Mouse (Mus musculus) midbrain, embryonic 10.5 days (tissue): ENCODE measurements around the gene Gm20388. TPM values are rescaled to one million over a fixed set of nuclear protein-coding genes. Genes with fewer than 3 reads are reported as not detected.

ENCODE experiments used
- DNase-seq: peaks from one replicate; pipeline ENCODE4 v3.0.0-alpha.2; 2017; ENCODE audit warnings: low spot score
- H3K27ac ChIP-seq: fragments of 300-500 bp; sonication (generic); replicated peaks from 2 replicates; pipeline ENCODE4 v1.5.1; 2016; ENCODE audit warnings: mild to moderate bottlenecking
- H3K27me3 ChIP-seq: fragments of 300-500 bp; sonication (generic); 2 replicates; pipeline ENCODE4 v1.6.1; 2016; ENCODE audit warnings: low read depth, mild to moderate bottlenecking; ENCODE audit not compliant: poor library complexity, severe bottlenecking
- H3K36me3 ChIP-seq: fragments of 300-500 bp; sonication (generic); 2 replicates; pipeline ENCODE4 v1.6.1; 2016; ENCODE audit warnings: mild to moderate bottlenecking, moderate library complexity
- H3K4me1 ChIP-seq: fragments of 300-500 bp; sonication (generic); 2 replicates; pipeline ENCODE4 v1.6.1; 2016
- H3K4me3 ChIP-seq: fragments of 300-500 bp; sonication (generic); 2 replicates; pipeline ENCODE4 v1.5.1; 2016; ENCODE audit warnings: mild to moderate bottlenecking, moderate library complexity
- H3K9me3 ChIP-seq: fragments of 300-500 bp; sonication (generic); replicated peaks from 2 replicates; pipeline ENCODE4 v1.6.1; 2016; ENCODE audit warnings: mild to moderate bottlenecking
- WGBS: fragments of 180-500 bp; shearing (Covaris S2); methylation state at CpG from one replicate; pipeline ENCODE4 v1.1.7; 2016; 5-methylcytosine and 5-hydroxymethylcytosine counted together
- polyA plus RNA-seq: library from polyadenylated mRNA; unstranded; fragments of >200 nt; fragmentation: Nextera tagmentation; extraction: Ambion mirVana; gene quantifications from 2 replicates; pipeline ENCODE4 v1.2.1, GENCODE M21; 2016

Gm20388 gene
- polyA plus RNA-seq, 1 experiment from 2014 or later, result 7.1 TPM

DNA sequence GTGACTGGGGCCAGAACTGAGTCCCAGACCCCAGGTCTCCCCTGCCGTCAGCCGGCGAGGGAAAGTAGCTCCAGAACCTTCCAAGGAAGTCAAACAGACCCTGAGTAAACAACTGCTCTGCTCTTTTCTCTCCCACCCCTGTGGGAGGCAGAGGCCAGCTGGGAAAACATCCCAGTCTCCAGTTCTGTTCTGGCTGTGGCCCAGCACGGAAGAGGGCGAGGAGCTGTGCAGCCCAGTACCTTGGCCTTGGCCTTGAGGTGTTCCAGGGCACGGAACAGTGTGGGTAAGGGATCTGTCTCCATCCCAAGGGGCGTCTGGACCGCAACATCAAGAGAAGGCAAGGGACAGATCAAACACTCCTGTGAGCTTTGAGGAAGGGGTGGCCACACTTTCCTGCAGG, 2011.5 kb downstream of the Gm20388 start:
- 67% methylated on average over 8 of the region's 8 CpGs for WGBS
- peaks cover 28% of the 10 kb centered on the region for H3K4me1 ChIP-seq
- H3K36me3 ChIP-seq, result no peaks in the 10 kb centered on the region
- no peaks in the 10 kb centered on the region for H3K9me3 ChIP-seq
- H3K27me3 ChIP-seq, result no peaks in the 10 kb centered on the region
- DNase-seq, result no peak
- peak overlapping the region; percentile 39; the same call in 1 of the 2 replicates for H3K27ac ChIP-seq
- no peak overlapping the region for H3K4me3 ChIP-seq

GRCm38 (mm10) chr8:121924681-121925080, 2014.0 kb downstream of the Gm20388 start:
- no peaks in the 10 kb centered on the region for H3K36me3 ChIP-seq
- H3K9me3 ChIP-seq, result no peaks in the 10 kb centered on the region
- 89% methylated on average over 5 of the region's 5 CpGs for WGBS
- no peak overlapping the region for H3K27ac ChIP-seq
- no peak for DNase-seq
- peaks cover 22% of the 10 kb centered on the region for H3K4me1 ChIP-seq
- no peaks in the 10 kb centered on the region for H3K27me3 ChIP-seq
- no peak overlapping the region for H3K4me3 ChIP-seq

DNA sequence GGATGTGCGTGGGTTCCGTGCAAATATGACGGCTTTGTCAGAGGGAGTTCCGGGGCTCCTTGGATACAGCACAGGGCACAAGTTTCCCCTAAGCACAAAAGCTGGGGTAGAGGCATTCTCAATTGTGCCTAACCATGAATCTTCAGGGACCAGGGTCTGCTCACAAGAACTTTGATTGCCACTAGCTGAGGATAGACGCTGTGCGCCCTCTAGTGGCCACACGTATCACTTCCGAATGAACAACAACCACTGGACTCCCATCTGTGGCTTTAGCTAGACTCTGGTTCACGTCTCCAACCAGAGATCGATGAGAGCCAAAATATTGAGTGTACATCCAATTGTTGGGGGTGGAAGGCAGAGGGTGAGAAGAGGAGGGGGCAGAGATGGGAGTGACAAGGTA, 2015.0 kb downstream of the Gm20388 start:
- H3K36me3 ChIP-seq, result no peaks in the 10 kb centered on the region
- H3K4me3 ChIP-seq, result no peak overlapping the region
- H3K9me3 ChIP-seq, result no peaks in the 10 kb centered on the region
- H3K4me1 ChIP-seq, result peaks cover 15% of the 10 kb centered on the region
- H3K27ac ChIP-seq, result no peak overlapping the region
- no peaks in the 10 kb centered on the region for H3K27me3 ChIP-seq
- DNase-seq, result peak; percentile 84
- WGBS, result 33% methylated on average over 10 of the region's 10 CpGs

GRCm38 (mm10) chr8:121926266-121926665, 2015.6 kb downstream of the Gm20388 start:
- Histone ChIP-seq H3K27ac (no peak overlapping the region), H3K27me3 (no peaks in the 10 kb centered on the region), H3K4me1 (peaks cover 9% of the 10 kb centered on the region), H3K4me3 (no peak overlapping the region), H3K36me3 (no peaks in the 10 kb centered on the region), H3K9me3 (no peaks in the 10 kb centered on the region)
- WGBS, result 68% methylated on average over 8 of the region's 8 CpGs
- no peak for DNase-seq

GRCm38 (mm10) chr8:121927316-121927715, 2016.7 kb downstream of the Gm20388 start:
- no peaks in the 10 kb centered on the region for H3K9me3 ChIP-seq
- no peak overlapping the region for H3K4me3 ChIP-seq
- H3K27ac ChIP-seq, result no peak overlapping the region
- peak; percentile 36 for DNase-seq
- WGBS, result 41% methylated on average over 7 of the region's 8 CpGs
- H3K36me3 ChIP-seq, result no peaks in the 10 kb centered on the region
- H3K27me3 ChIP-seq, result no peaks in the 10 kb centered on the region
- peaks cover under 1% of the 10 kb centered on the region; the same call in 1 of the 2 replicates for H3K4me1 ChIP-seq

DNA sequence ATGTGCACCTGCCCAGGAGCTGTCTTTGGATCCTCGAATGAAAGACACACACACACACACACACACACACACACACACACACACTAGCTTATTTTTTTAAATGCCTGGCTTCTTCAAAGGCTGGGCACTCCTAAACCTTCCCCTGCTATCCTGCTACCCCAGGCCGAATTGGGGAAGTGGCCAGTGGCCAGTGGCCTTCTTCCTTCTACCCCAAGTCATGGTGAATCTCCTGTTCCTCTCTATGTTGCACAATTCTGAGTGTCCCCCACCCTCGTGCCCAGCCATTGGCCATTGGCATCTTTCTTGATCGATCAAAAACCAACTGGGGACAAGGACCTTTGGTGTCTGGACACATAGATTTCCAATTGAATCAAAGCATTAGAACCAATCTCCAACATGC, 2019.4 kb downstream of the Gm20388 start:
- Histone ChIP-seq H3K36me3 (no peaks in the 10 kb centered on the region), H3K27me3 (no peaks in the 10 kb centered on the region), H3K27ac (no peak overlapping the region), H3K4me3 (no peak overlapping the region), H3K4me1 (peaks cover 7% of the 10 kb centered on the region), H3K9me3 (no peaks in the 10 kb centered on the region)
- DNase-seq, result no peak
- 79% methylated on average over 4 of the region's 4 CpGs for WGBS

GRCm38 (mm10) chr8:121931571-121931970, 2020.9 kb downstream of the Gm20388 start:
- 85% methylated on average over 7 of the region's 7 CpGs for WGBS

DNA sequence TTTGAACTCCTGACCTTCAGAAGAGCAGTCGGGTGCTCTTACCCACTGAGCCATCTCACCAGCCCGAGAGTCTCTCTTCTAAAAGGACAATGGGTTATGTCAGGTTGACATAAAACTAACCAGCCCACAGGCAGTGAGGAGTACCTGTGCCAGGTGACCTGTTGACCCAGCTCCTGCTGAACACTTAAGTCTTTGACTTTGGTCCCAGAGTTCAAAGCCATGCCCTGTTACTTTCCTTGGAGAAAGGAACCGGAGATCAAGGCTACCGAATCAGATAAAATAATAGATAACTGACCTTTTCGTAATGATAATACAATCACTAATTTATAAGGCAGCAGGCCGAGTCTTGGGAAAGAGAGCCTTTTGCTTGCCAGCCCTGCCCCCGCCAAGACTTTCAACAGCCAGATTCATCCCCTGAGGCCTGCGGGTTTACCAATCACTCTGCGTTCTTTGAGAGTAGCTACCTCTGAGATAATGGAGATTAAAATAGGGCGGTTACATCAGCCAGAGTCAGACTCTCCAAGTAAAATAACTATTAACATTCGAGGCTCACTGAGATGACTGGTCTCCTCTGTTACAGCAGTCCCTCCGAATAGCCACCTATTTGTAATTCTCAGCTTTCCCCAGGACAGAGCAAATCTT, 2021.5 kb downstream of the Gm20388 start:
- H3K27ac ChIP-seq, result no peak overlapping the region
- no peaks in the 10 kb centered on the region for H3K27me3 ChIP-seq
- no peak for DNase-seq
- no peaks in the 10 kb centered on the region for H3K36me3 ChIP-seq
- peaks cover 22% of the 10 kb centered on the region for H3K4me1 ChIP-seq
- no peaks in the 10 kb centered on the region for H3K9me3 ChIP-seq
- H3K4me3 ChIP-seq, result no peak overlapping the region
- 80% methylated on average over 12 of the region's 12 CpGs for WGBS

More at GRCm38 (mm10) chr8:121931571-121931970, 2020.9 kb downstream of the Gm20388 start:
- Histone ChIP-seq H3K36me3 (no peaks in the 10 kb centered on the region), H3K27me3 (no peaks in the 10 kb centered on the region), H3K27ac (no peak overlapping the region), H3K4me1 (peaks cover 20% of the 10 kb centered on the region), H3K4me3 (no peak overlapping the region), H3K9me3 (no peaks in the 10 kb centered on the region)
- no peak for DNase-seq

- Histone ChIP-seq H3K9me3 (no peaks in the 10 kb centered on the region), H3K4me3 (no peak overlapping the region), H3K4me1 (peaks cover 22% of the 10 kb centered on the region), H3K36me3 (no peaks in the 10 kb centered on the region), H3K27ac (no peak overlapping the region), H3K27me3 (no peaks in the 10 kb centered on the region)
- no peak for DNase-seq
- 87% methylated on average over 14 of the region's 14 CpGs for WGBS
These were observed 2022.3 kb downstream of the Gm20388 start for GRCm38 (mm10) chr8:121932668-121933520.

DNA sequence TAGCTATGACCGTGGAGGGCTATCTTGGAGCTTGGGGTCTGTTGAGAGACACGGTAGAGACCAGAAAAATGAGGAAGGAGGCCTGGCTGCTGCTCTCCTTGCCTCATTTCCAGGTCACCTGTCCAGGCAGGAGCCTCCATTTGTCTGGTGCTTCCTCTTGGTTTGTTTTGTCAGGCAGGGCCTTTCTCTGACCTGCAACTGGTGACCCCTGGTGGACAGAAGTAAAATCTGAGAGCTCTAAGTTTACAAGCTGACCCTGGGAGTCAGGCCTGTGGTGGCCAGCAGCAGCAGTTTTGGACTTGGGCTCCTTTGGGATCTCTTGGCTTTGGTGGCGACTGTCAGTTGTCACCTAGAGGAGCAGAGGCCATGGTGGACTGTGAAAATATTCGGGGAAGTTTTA, 2023.9 kb downstream of the Gm20388 start:
- H3K36me3 ChIP-seq, result no peaks in the 10 kb centered on the region
- H3K27ac ChIP-seq, result peak overlapping the region; percentile 34
- no peak overlapping the region; the same call in 1 of the 2 replicates for H3K4me3 ChIP-seq
- no peaks in the 10 kb centered on the region for H3K9me3 ChIP-seq
- peaks cover 22% of the 10 kb centered on the region for H3K4me1 ChIP-seq
- 41% methylated on average over 4 of the region's 4 CpGs for WGBS
- DNase-seq, result peak; percentile 49
- H3K27me3 ChIP-seq, result no peaks in the 10 kb centered on the region

DNA sequence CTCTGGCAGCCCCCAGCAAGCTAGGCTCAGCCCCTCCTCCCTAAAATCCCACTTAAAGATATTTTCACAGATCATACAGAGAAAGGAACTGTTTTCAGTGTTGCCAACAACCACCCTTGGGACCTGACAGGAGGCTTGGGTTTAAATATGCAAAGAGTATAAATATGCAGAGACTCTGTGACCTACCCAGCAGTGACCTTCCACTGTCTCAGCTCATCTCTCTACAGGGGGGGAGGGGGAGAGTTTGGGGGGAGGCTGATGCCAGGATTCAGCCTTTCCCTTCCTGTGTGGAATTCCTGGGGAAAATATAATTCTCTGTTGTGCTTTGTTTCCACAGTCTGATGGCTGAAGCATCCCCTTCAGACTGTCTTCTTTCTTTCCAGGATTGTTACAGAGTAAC, 2024.3 kb downstream of the Gm20388 start:
- Histone ChIP-seq H3K27me3 (no peaks in the 10 kb centered on the region), H3K9me3 (no peaks in the 10 kb centered on the region), H3K27ac (peak overlapping the region; percentile 34; the same call in 1 of the 2 replicates), H3K36me3 (no peaks in the 10 kb centered on the region), H3K4me3 (no peak overlapping the region), H3K4me1 (peaks cover 22% of the 10 kb centered on the region)
- no peak for DNase-seq

DNA sequence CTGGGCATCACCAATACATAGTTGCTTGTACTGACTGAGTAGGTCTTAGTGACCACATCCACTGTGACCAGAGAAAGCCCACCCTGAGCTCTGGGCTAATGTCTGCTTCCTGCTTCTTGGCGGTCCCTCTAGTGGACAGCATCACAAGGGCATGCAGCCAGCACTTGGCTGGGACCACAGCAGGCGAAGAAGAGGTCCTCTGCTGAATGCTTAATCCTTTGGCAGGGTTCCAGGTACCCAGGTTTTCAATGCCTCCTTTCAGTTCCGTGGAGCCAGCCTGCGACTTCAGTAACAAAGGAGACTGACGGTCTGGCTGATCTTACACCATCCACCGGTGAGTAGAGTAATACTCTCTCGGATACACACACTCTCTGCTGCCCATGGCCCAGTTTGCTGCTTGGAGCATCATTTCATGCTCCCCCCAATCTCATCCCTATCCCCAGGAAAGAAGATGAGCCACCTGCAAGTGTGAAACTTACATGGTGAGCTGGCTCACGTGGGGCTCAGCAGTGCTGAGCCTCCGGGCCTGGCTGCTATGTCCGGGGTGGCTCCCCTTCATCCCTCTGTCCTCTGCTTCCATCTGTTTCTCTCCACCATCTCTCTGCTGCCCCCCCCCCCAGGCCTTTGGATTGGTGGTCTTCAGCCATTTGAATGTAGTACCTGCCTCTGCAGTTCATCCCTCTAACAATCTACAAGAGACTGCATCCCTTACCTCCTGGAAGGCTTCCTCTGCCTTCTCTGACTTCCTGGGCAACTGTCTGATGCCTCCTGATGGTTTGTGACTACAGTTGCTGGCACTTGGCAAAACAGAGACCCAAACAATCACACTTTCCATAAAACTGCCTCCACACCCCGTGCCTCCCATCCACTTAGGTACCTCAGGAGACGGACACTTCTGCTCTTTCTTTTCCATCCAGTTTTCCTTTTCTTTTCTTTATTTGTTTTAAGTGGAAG, 2025.0 kb downstream of the Gm20388 start:
- Histone ChIP-seq H3K36me3 (no peaks in the 10 kb centered on the region), H3K4me3 (no peak overlapping the region), H3K27ac (peak overlapping the region; percentile 34; the same call in 1 of the 2 replicates), H3K27me3 (no peaks in the 10 kb centered on the region), H3K9me3 (no peaks in the 10 kb centered on the region), H3K4me1 (peaks cover 22% of the 10 kb centered on the region)
- peak; percentile 26 for DNase-seq
- WGBS, result 51% methylated on average over 12 of the region's 12 CpGs
